ENCODE assay signal across 8 mouse cellular contexts in genomic region chr5:3646991-3647707, GRCm38 (mm10). TPM values are rescaled to one million over a fixed set of nuclear protein-coding genes. Genes with fewer than 3 reads are reported as not detected.
DNase-seq lines count a peak whose midpoint lies in the region; ATAC-seq lines count a peak whose summit lies in the region.

No protein-coding gene starts in this region.

- peak overlapping the region; percentile 92 for H3K4me3 ChIP-seq in forebrain, embryonic 11.5 days (ENCODE audit: low read depth, low read length)

- H3K9ac ChIP-seq in forebrain, embryonic 11.5 days (ENCODE audit: low read length): peak overlapping the region; percentile 94

- peak overlapping the region; percentile 81 for H3K27ac ChIP-seq in forebrain, embryonic 11.5 days (ENCODE audit: low read depth, low read length)

- H3K4me2 ChIP-seq in forebrain, embryonic 11.5 days (ENCODE audit: low read depth, low read length, severe bottlenecking): peak overlapping the region; percentile 56

- 0% methylated on average over 41 of the region's 60 CpGs for WGBS in forebrain, embryonic 11.5 days

- peak; percentile 53 for DNase-seq in Muller cell, postnatal 12 days (ENCODE audit: inconsistent ontology term)
- peak; percentile 58 for DNase-seq in c-Kit-positive CD71-positive TER-119-negative erythroid progenitor cells, embryonic 14.5 days (ENCODE audit: low read depth)
- peak; percentile 78 for DNase-seq in forebrain, embryonic 11.5 days (ENCODE audit: low spot score)
- DNase-seq in layer of hippocampus, postnatal 25 days (ENCODE audit: extremely low spot score in 1 of 2, low spot score in 1 of 2): peak; percentile 26 to 49
- DNase-seq in lung, postnatal 36 days: peak; percentile 70
- peak; percentile 30 for DNase-seq in retina, postnatal 7 days (ENCODE audit: low read depth, low spot score)
- peak; percentile 73 for DNase-seq in yolk sac, embryonic 10.5 days (ENCODE audit: low spot score)

- no peaks in the 10 kb centered on the region for H3K9me3 ChIP-seq in forebrain, embryonic 11.5 days (ENCODE audit: control insufficient read depth, low read length)

- no peaks in the 10 kb centered on the region for H3K27me3 ChIP-seq in forebrain, embryonic 11.5 days (ENCODE audit: control insufficient read depth, insufficient read depth, low read length)

- peaks cover 2% of the 10 kb centered on the region; the same call in 1 of the 2 replicates for H3K36me3 ChIP-seq in forebrain, embryonic 11.5 days (ENCODE audit: control insufficient read depth, insufficient read depth, low read length)

- 0 out of 2 replicates have a peak, but pooled peaks cover 2% of the 10 kb centered on the region for H3K4me1 ChIP-seq in forebrain, embryonic 11.5 days (replicated peaks; ENCODE audit: control insufficient read depth, insufficient read depth, low read length)

- ATAC-seq in forebrain, embryonic 11.5 days (replicated peaks; ENCODE audit: low FRiP score): peak; percentile 65
- ATAC-seq in hematopoietic stem cell, adult 5-6 weeks (replicated peaks in 1 of 2; ENCODE audit: insufficient read depth in 1 of 2, low FRiP score in 2 of 2, low TSS enrichment in 1 of 2, low read depth in 1 of 2, poor library complexity in 2 of 2, severe bottlenecking in 2 of 2): peak; percentile 46 to 55; a peak in 2 of 4 replicates

RNA-seq across cellular contexts. Expression of gene Tmbim7, which starts 3.8 kb away (rescaled TPM):
- not detected in 2 replicates for polyA plus RNA-seq in forebrain, embryonic 11.5 days (2014; fragmentation: Nextera tagmentation; extraction: Ambion mirVana)
- not detected in 2 replicates for total RNA-seq in hematopoietic stem cell, adult 5-6 weeks (2017)
- not detected for total RNA-seq in layer of hippocampus, postnatal 25 days (2021)

RNA-seq across cellular contexts. Expression of gene Gatad1, which starts 9.8 kb away (rescaled TPM):
- 75.4 and 79.5 TPM in 2 replicates for polyA plus RNA-seq in forebrain, embryonic 11.5 days (2014; fragmentation: Nextera tagmentation; extraction: Ambion mirVana)
- total RNA-seq in hematopoietic stem cell, adult 5-6 weeks (2017): 216 and 315 TPM in 2 replicates
- total RNA-seq in layer of hippocampus, postnatal 25 days (2021): 100 to 1,000 TPM; 103 to 112 TPM

RNA-seq across cellular contexts. Expression of gene Rbm48, which starts 50.8 kb away (rescaled TPM):
- polyA plus RNA-seq in forebrain, embryonic 11.5 days (2014; fragmentation: Nextera tagmentation; extraction: Ambion mirVana): 14.3 and 15.9 TPM in 2 replicates
- total RNA-seq in hematopoietic stem cell, adult 5-6 weeks (2017): 35.8 and 43.6 TPM in 2 replicates
- 1 to 10 TPM; 9.6 to 9.9 TPM for total RNA-seq in layer of hippocampus, postnatal 25 days (2021)

RNA-seq across cellular contexts. Expression of gene Pex1, which starts 51.3 kb away (rescaled TPM):
- polyA plus RNA-seq in forebrain, embryonic 11.5 days (2014; fragmentation: Nextera tagmentation; extraction: Ambion mirVana): 14.0 and 16.6 TPM in 2 replicates
- total RNA-seq in hematopoietic stem cell, adult 5-6 weeks (2017): 19.2 and 21.6 TPM in 2 replicates
- total RNA-seq in layer of hippocampus, postnatal 25 days (2021): 10 to 100 TPM; 22.9 to 24.7 TPM

Comparison
In these comparisons a context has a peak if more than half of its experiments do, and no peak if none do; other contexts are left out.
1. Peak in every context shown above with its lines: DNase-seq, ATAC-seq, H3K4me3 ChIP-seq and H3K27ac ChIP-seq.